Mouse (Mus musculus) cerebellum, adult 2 months (tissue): Measurements from ENCODE around the gene Gm49425. TPM values are rescaled to one million over a fixed set of nuclear protein-coding genes. Genes with fewer than 3 reads are reported as not detected.

Experiments used
- DNase-seq, 2 experiments: peaks; one replicate each; pipeline ENCODE4 v3.0.0; 2021
- H3K27ac ChIP-seq: fragments of 200-500 bp; 2 replicates; pipeline ENCODE4 v1.5.1; 2012; ENCODE audit warnings: low read length, control low read depth, inconsistent platforms; ENCODE audit not compliant: insufficient read depth
- H3K27me3 ChIP-seq: fragments of 200-500 bp; 2 replicates; pipeline ENCODE4 v1.6.1; 2012; ENCODE audit warnings: inconsistent platforms, mild to moderate bottlenecking, low read length, moderate library complexity; ENCODE audit not compliant: control insufficient read depth, insufficient read depth
- H3K4me1 ChIP-seq: fragments of 200-500 bp; 2 replicates; pipeline ENCODE4 v1.6.1; 2011; ENCODE audit warnings: low read length; ENCODE audit not compliant: control insufficient read depth, insufficient read depth
- H3K4me3 ChIP-seq: fragments of 200-500 bp; replicated peaks from 2 replicates; pipeline ENCODE3; 2011; ENCODE audit warnings: mild to moderate bottlenecking, low read depth, low read length, control low read depth; ENCODE audit not compliant: insufficient read depth
- CTCF ChIP-seq: fragments of 200-500 bp; IDR thresholded peaks from 2 replicates; pipeline ENCODE4 v1.5.1; 2011; ENCODE audit warnings: low read depth, mild to moderate bottlenecking, control low read depth, low read length, moderate library complexity, borderline replicate concordance; ENCODE audit not compliant: insufficient read depth
- POLR2A ChIP-seq: fragments of 200-500 bp; IDR thresholded peaks from 2 replicates; pipeline ENCODE4 v1.6.1; 2011; ENCODE audit warnings: low read length, control low read depth, borderline replicate concordance; ENCODE audit not compliant: insufficient read depth
- WGBS: fragments of 180-500 bp; shearing (Covaris S2); methylation state at CpG from one replicate; pipeline ENCODE4 v1.1.7; 2018; 5-methylcytosine and 5-hydroxymethylcytosine counted together
- polyA plus RNA-seq: library from polyadenylated mRNA; depleted of rRNA; stranded (reverse); fragments of >200 nt; gene quantifications from 2 replicates; pipeline ENCODE4 v1.2.3, GENCODE M21; 2012; rRNA removed

Gm49425 gene
- polyA plus RNA-seq, 1 experiment, result not detected

GRCm38 (mm10) chr15:101485911-101486635 lies 31.0 kb downstream of the Gm49425 start:
- DNase-seq, result no peak
- TF ChIP-seq CTCF (no peak), POLR2A (no peak)
- H3K27ac ChIP-seq, result no peak overlapping the region
- WGBS, result 88% methylated on average over 11 of the region's 11 CpGs
- no peaks in the 10 kb centered on the region for H3K27me3 ChIP-seq
- H3K4me3 ChIP-seq, result no peak overlapping the region
- H3K4me1 ChIP-seq, result no peaks in the 10 kb centered on the region

GRCm38 (mm10) chr15:101484939-101485338 lies 32.1 kb downstream of the Gm49425 start:
- WGBS, result 89% methylated on average over 1 of the region's 1 CpGs
- Histone ChIP-seq H3K4me1 (no peaks in the 10 kb centered on the region), H3K4me3 (no peak overlapping the region), H3K27ac (no peak overlapping the region), H3K27me3 (no peaks in the 10 kb centered on the region)
- TF ChIP-seq CTCF, result no peak
- no peak for TF ChIP-seq POLR2A
- no peak for DNase-seq

- H3K27ac ChIP-seq, result no peak overlapping the region
- H3K27me3 ChIP-seq, result no peaks in the 10 kb centered on the region
Observed at GRCm38 (mm10) chr15:101483646-101484045, 33.4 kb downstream of the Gm49425 start.

GRCm38 (mm10) chr15:101482056-101482455 lies 35.0 kb downstream of the Gm49425 start:
- H3K4me1 ChIP-seq, result no peaks in the 10 kb centered on the region; the same call in 1 of the 2 replicates
- H3K27ac ChIP-seq, result no peak overlapping the region
- DNase-seq, result no peak
- H3K4me3 ChIP-seq, result no peak overlapping the region
- TF ChIP-seq POLR2A (no peak), CTCF (no peak)
- no peaks in the 10 kb centered on the region for H3K27me3 ChIP-seq
- WGBS, result 44% methylated on average over 4 of the region's 4 CpGs

More at GRCm38 (mm10) chr15:101483646-101484045, 33.4 kb downstream of the Gm49425 start:
- H3K4me1 ChIP-seq, result no peaks in the 10 kb centered on the region; the same call in 1 of the 2 replicates
- WGBS, result 88% methylated on average over 1 of the region's 1 CpGs
- no peak overlapping the region for H3K4me3 ChIP-seq
- no peak for DNase-seq
- no peak for TF ChIP-seq POLR2A
- no peak for TF ChIP-seq CTCF

DNA sequence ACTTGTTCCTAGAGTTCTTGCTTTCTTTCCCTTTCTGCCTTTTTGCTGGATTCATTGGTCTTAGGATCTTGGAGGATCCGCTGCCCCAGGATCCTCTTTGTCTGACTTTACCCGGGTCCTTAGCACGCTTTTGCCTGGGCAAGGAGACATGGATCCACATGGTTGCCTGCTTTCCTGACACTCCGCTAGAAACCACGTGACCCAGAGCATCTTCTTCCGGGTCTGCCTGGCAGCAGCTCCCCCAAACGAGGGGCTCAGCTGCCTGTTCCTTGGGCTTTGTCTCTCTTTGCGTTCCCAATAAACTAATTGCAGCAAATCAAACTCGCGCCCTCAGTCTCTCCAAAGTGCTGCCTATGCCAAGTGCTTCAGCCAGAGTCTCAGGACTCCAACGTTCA lies 37.4 kb downstream of the Gm49425 start:
- WGBS, result 26% methylated on average over 11 of the region's 11 CpGs

DNA sequence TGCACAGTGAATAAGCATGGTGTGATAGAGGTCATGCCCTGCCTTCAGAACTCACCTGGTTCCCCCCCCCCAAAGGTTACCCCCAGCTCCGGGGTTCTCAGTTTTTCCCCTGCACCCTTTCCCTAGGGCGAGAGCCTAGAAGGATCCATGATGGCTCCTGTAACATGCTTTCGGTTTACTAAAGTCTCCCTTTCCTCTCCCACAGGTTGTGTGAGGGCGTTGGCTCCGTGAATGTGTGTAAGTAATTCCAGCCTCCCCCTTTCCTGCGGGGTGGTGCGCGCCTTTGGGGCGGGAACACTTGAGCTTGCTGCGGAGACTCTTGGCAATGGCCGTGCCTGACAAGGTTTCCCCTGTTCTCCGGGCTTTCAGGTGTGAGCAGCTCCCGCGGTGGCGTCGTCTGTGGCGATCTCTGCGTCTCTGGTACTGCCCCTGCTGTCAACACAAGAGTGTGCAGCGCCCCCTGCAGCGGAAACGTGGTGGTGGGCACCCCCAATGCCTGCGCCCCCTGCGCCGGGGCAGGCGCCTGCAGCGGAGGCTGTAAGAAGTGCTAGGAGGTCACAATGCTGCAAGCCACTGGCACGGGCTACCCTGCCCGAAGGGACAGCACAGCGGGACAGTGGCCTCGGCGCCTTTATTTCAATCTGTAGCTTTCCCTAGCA lies 37.9 kb downstream of the Gm49425 start:
- DNase-seq, result peak; percentile 33 to 36
- 7% methylated on average over 31 of the region's 31 CpGs for WGBS
- TF ChIP-seq POLR2A, result no peak
- peak; percentile 45; the same call in 1 of the 2 replicates for TF ChIP-seq CTCF
- no peak overlapping the region for H3K27ac ChIP-seq
- peak overlapping the region; percentile 39 for H3K4me3 ChIP-seq
- no peaks in the 10 kb centered on the region for H3K27me3 ChIP-seq
- no peaks in the 10 kb centered on the region; the same call in 1 of the 2 replicates for H3K4me1 ChIP-seq

More for the DNA sequence above, 37.4 kb downstream of the Gm49425 start:
- DNase-seq, result no peak
- Histone ChIP-seq H3K27ac (no peak overlapping the region), H3K4me1 (no peaks in the 10 kb centered on the region; the same call in 1 of the 2 replicates), H3K27me3 (no peaks in the 10 kb centered on the region), H3K4me3 (no peak overlapping the region)
- no peak for TF ChIP-seq POLR2A
- no peak for TF ChIP-seq CTCF

GRCm38 (mm10) chr15:101472952-101473528 lies 44.0 kb downstream of the Gm49425 start, which contains the start of gene Krt86:
TSS of gene Krt86 (plus strand) at chr15:101473478.
- no peak for DNase-seq
- WGBS, result 46% methylated on average over 10 of the region's 10 CpGs
- no peak within 1 kb of the TSS for H3K4me3 ChIP-seq
- no peak within 1 kb of the TSS for H3K27ac ChIP-seq
- H3K4me1 ChIP-seq, result no peaks in the 10 kb centered on the region
- no peaks in the 10 kb centered on the region for H3K27me3 ChIP-seq
- no peak for TF ChIP-seq CTCF
- no peak for TF ChIP-seq POLR2A

DNA sequence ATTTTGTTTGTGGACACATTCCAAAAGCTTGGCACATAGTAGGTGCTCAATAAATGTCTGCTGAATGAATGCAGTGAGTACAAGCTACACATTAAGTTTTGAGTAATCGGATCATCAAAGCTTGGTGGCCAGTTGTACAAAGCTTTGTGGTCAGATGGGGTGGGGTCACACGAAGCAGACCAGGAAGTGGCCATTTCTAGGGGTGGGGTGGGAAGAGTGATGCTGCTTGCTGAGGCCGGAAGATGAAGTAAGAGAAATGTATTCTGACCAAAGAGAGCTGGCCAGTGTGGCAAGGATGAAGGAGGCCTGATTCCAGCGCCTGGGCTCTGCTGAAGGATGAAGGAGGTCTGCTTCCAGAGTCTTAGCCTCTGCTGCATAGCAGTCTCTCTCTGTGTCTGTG lies 48.0 kb downstream of the Gm49425 start:
- no peaks in the 10 kb centered on the region for H3K4me1 ChIP-seq
- TF ChIP-seq POLR2A, result no peak
- no peak for DNase-seq
- H3K27me3 ChIP-seq, result no peaks in the 10 kb centered on the region
- WGBS, result 94% methylated on average over 4 of the region's 4 CpGs
- H3K27ac ChIP-seq, result no peak overlapping the region
- no peak overlapping the region for H3K4me3 ChIP-seq

Other genes starting within 250 kb of the Gm49425 start
- gene Atg101, start 233.0 kb downstream of the Gm49425 start, polyA plus RNA-seq, result 46.8 and 49.6 TPM in 2 replicates
- gene 6030408B16Rik, start 224.0 kb downstream of the Gm49425 start, polyA plus RNA-seq, result 0.15 and 0.27 TPM in 2 replicates
- gene Krt80, start 147.1 kb downstream of the Gm49425 start, polyA plus RNA-seq, result 0.05 and 0.30 TPM in 2 replicates
- 0.33 and 0.36 TPM in 2 replicates for gene Krt7, start 106.2 kb downstream of the Gm49425 start, polyA plus RNA-seq
- gene Krt87, start 78.5 kb downstream of the Gm49425 start, polyA plus RNA-seq, result 0.13 and 0.15 TPM in 2 replicates
- not detected in 2 replicates for gene Krt88, start 69.5 kb downstream of the Gm49425 start, polyA plus RNA-seq
- gene Krt81, start 53.5 kb downstream of the Gm49425 start, polyA plus RNA-seq, result not detected in 2 replicates
- not detected in 2 replicates for gene Krt86, start 43.8 kb downstream of the Gm49425 start, polyA plus RNA-seq
- gene Krt83, start 25.7 kb downstream of the Gm49425 start, polyA plus RNA-seq, result not detected in 2 replicates
- not detected in 2 replicates for gene Krt84, start 15.6 kb upstream of the Gm49425 start, polyA plus RNA-seq
- gene Krt82, start 33.4 kb upstream of the Gm49425 start, polyA plus RNA-seq, result not detected in 2 replicates
- 0.03 and 0.08 TPM in 2 replicates for gene Krt90, start 45.7 kb upstream of the Gm49425 start, polyA plus RNA-seq
- not detected in 2 replicates for gene Krt75, start 56.6 kb upstream of the Gm49425 start, polyA plus RNA-seq
- not detected in 2 replicates for gene Gm5414, start 110.9 kb upstream of the Gm49425 start, polyA plus RNA-seq
- gene Gm5478, start 130.1 kb upstream of the Gm49425 start, polyA plus RNA-seq, result not detected in 2 replicates
- not detected in 2 replicates for gene Krt6b, start 163.0 kb upstream of the Gm49425 start, polyA plus RNA-seq
- gene Krt6a, start 177.0 kb upstream of the Gm49425 start, polyA plus RNA-seq, result not detected in 2 replicates
- gene Krt5, start 195.6 kb upstream of the Gm49425 start, polyA plus RNA-seq, result 0.08 TPM in 1 of 2 replicates, not detected in the other
- gene Krt71, start 225.8 kb upstream of the Gm49425 start, polyA plus RNA-seq, result 0.25 and 0.54 TPM in 2 replicates